Mouse (Mus musculus) cortical plate, adult 2 months (tissue): ENCODE measurements around the gene Mre11a. TPM values are rescaled to one million over a fixed set of nuclear protein-coding genes. Genes with fewer than 3 reads are reported as not detected.

Experiments
- H3K27ac ChIP-seq: fragments of 200-500 bp; 2 replicates; pipeline ENCODE4 v1.5.1; 2012; ENCODE audit warnings: low read length, control low read depth, inconsistent platforms; ENCODE audit not compliant: insufficient read depth
- H3K4me1 ChIP-seq: fragments of 200-500 bp; 2 replicates; pipeline ENCODE4 v1.6.1; 2011; ENCODE audit warnings: low read length; ENCODE audit not compliant: control insufficient read depth, insufficient read depth
- H3K4me3 ChIP-seq: fragments of 200-500 bp; 2 replicates; pipeline ENCODE4 v1.5.1; 2011; ENCODE audit warnings: mild to moderate bottlenecking, low read length, control low read depth; ENCODE audit not compliant: insufficient read depth
- CTCF ChIP-seq: fragments of 200-500 bp; IDR thresholded peaks from 2 replicates; pipeline ENCODE4 v1.5.1; 2011; ENCODE audit warnings: mild to moderate bottlenecking, control low read depth, low read length; ENCODE audit not compliant: insufficient read depth; ENCODE audit errors: extremely low read depth
- POLR2A ChIP-seq: fragments of 200-500 bp; IDR thresholded peaks from 2 replicates; pipeline ENCODE4 v1.6.1; 2011; ENCODE audit warnings: mild to moderate bottlenecking, low read length, control low read depth; ENCODE audit not compliant: insufficient read depth; ENCODE audit errors: extremely low read depth
- polyA plus RNA-seq: library from polyadenylated mRNA; depleted of rRNA; stranded (reverse); fragments of >200 nt; gene quantifications from 2 replicates; pipeline ENCODE4 v1.2.3, GENCODE M21; 2012

Mre11a gene
- polyA plus RNA-seq, 1 experiment = 6.3 TPM

DNA sequence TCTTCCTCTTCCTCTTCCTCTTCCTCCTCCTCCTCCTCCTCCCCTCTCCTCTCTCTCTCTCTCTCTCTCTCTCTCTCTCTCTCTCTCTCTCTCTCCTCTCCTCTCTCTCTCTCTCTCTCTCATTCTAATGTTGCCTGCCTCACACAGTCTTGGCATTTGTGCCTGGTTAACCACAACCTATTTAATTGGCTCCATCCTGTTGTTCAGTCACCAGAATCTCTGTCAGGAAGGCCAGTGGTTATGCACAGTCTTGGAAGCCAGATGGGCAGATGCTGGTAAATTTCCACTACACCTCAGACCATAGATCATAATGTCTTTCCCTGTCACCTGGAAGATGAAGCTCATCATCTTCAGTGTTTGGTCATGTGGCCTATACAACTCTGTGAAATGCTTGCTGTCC, 25.2 kb upstream of the Mre11a start:
- no peak overlapping the region for H3K4me3 ChIP-seq
- no peaks in the 10 kb centered on the region for H3K4me1 ChIP-seq
- TF ChIP-seq POLR2A (no peak), CTCF (no peak)
- no peak overlapping the region for H3K27ac ChIP-seq

DNA sequence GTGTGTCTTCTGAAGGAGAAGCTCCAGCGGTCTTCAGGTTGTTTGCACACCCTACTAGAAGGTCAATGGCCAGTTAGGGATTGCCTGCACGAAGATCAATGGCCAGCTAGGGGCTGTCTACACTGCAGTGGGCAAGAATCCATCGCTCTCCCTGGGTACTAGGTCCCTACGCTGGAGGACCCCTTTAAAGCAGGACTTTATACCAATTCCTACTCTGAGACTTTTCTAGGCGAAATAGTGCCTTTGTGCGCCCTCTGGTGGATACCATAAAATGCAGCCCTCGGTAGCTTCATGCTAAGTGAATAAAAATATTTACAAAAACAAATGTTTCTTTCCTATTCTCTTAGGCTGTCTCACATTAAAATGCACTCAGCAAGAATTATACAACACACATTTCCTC, 19.7 kb upstream of the Mre11a start:
- no peak overlapping the region for H3K27ac ChIP-seq
- TF ChIP-seq POLR2A = no peak
- peak; percentile 50 for TF ChIP-seq CTCF
- no peak overlapping the region for H3K4me3 ChIP-seq

GRCm38 (mm10) chr9:14769811-14770210, 14.6 kb upstream of the Mre11a start:
- H3K27ac ChIP-seq = no peak overlapping the region
- TF ChIP-seq POLR2A = no peak
- no peak for TF ChIP-seq CTCF
- no peak overlapping the region for H3K4me3 ChIP-seq
- H3K4me1 ChIP-seq = no peaks in the 10 kb centered on the region; the same call in 1 of the 2 replicates

More for the DNA sequence above, 19.7 kb upstream of the Mre11a start:
- no peaks in the 10 kb centered on the region for H3K4me1 ChIP-seq

GRCm38 (mm10) chr9:14770803-14771471, 13.5 kb upstream of the Mre11a start, which contains the start of gene 1700012B09Rik:
1700012B09Rik (minus strand) TSS chr9:14771030.
- no peak within 1 kb of the TSS for H3K27ac ChIP-seq
- no peak within 1 kb of the TSS for H3K4me3 ChIP-seq
- TF ChIP-seq CTCF = no peak
- no peaks in the 10 kb centered on the region; the same call in 1 of the 2 replicates for H3K4me1 ChIP-seq

- Histone ChIP-seq H3K27ac (no peak overlapping the region), H3K4me3 (no peak overlapping the region), H3K4me1 (no peaks in the 10 kb centered on the region; the same call in 1 of the 2 replicates)
- TF ChIP-seq POLR2A = no peak
Measured at GRCm38 (mm10) chr9:14772074-14772473, 12.4 kb upstream of the Mre11a start.

- TF ChIP-seq CTCF (peak; percentile 37; the same call in 1 of the 2 replicates), POLR2A (no peak)
- Histone ChIP-seq H3K27ac (no peak overlapping the region), H3K4me3 (no peak overlapping the region), H3K4me1 (no peaks in the 10 kb centered on the region; the same call in 1 of the 2 replicates)
Measured at GRCm38 (mm10) chr9:14773813-14774212, 10.6 kb upstream of the Mre11a start.

GRCm38 (mm10) chr9:14778341-14778740, 6.1 kb upstream of the Mre11a start:
- TF ChIP-seq POLR2A (no peak), CTCF (no peak)
- Histone ChIP-seq H3K4me1 (no peaks in the 10 kb centered on the region), H3K4me3 (no peak overlapping the region), H3K27ac (no peak overlapping the region)

- no peak overlapping the region for H3K27ac ChIP-seq
- no peak overlapping the region for H3K4me3 ChIP-seq
- TF ChIP-seq CTCF (no peak), POLR2A (no peak)
Measured at GRCm38 (mm10) chr9:14787356-14787755, 2.9 kb downstream of the Mre11a start.

DNA sequence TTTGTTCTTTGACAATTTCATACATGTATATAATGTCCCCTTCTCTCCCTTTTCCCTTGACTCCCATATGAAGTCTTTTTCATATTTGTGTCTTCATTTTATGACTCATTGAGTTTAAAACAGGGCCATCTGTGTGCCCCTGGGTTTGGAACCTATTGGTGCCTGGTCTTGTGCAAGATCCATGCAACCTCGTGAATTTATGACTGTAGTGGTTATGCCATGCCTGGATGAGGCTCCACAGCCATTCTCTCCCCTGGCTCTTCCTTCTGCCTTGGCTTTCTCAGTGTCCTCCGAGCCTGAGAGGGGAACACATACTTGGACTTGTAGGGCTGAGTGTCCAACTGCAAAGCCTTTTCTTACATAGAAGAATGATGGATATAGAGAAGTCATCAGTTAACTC, 21.3 kb downstream of the Mre11a start:
- Histone ChIP-seq H3K4me3 (no peak overlapping the region), H3K27ac (no peak overlapping the region), H3K4me1 (no peaks in the 10 kb centered on the region)
- TF ChIP-seq CTCF (no peak), POLR2A (no peak)

More at GRCm38 (mm10) chr9:14787356-14787755, 2.9 kb downstream of the Mre11a start:
- no peaks in the 10 kb centered on the region for H3K4me1 ChIP-seq

- TF ChIP-seq POLR2A = no peak
- no peak for TF ChIP-seq CTCF
- H3K27ac ChIP-seq = no peak overlapping the region
- no peaks in the 10 kb centered on the region for H3K4me1 ChIP-seq
- no peak overlapping the region for H3K4me3 ChIP-seq
Measured at GRCm38 (mm10) chr9:14806786-14807185, 22.3 kb downstream of the Mre11a start.
